Mouse (Mus musculus): ENCODE measurements around the gene Asb7. TPM values are rescaled to one million over a fixed set of nuclear protein-coding genes. Genes with fewer than 3 reads are reported as not detected.

Gene Asb7
- total RNA-seq (2017): 12.3 and 17.8 TPM in 2 replicates

DNA sequence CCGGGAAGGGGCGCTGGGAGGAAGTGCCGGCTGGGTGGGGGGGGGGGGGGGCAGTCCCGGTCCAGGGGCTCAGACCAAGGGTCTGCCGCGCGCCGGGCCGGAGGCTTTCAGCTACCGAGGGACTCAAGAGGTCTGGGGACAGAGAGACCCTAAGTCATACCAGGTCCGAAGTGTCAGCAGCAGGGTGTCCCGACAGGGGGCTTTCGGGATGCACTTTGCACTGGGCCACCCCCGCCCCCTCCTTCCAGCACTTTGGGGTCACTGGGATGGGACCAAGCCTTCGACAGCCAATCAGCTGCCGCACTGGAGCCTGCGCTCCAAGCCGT is at the start of gene Asb7:
Asb7 (minus strand) TSS at position 303 of the 326 bp plus-strand sequence.
- no peak; a peak in 1 of 4 replicates for ATAC-seq (replicated peaks in 1 of 2; ENCODE audit: insufficient read depth in 1 of 2, low FRiP score in 2 of 2, low TSS enrichment in 1 of 2, low read depth in 1 of 2, poor library complexity in 2 of 2, severe bottlenecking in 2 of 2)

- no peak for ATAC-seq (replicated peaks in 1 of 2; ENCODE audit: insufficient read depth in 1 of 2, low FRiP score in 2 of 2, low TSS enrichment in 1 of 2, low read depth in 1 of 2, poor library complexity in 2 of 2, severe bottlenecking in 2 of 2)
Observed at GRCm38 (mm10) chr7:66737418-66737817, 48.0 kb upstream of the Asb7 start.

DNA sequence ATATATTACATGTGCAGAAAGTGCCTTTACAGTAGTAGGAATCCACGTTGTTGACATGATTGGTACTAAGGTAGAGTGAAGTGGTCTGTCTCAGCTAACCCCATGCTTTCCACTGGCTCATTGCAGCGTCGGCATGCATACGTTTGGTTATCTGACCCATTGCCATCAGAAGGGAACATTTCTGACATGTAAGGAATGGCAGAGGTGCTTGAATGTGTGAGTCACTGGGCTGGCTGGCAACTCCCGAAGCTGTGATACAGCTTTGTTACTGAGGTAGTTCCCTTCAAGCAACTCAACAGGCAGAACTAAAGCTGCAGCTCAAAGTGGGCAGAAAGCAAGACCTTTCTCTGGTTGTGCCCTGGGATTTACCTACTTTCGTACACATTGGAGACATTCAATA is 45.6 kb upstream of the Asb7 start:
- ATAC-seq (replicated peaks in 1 of 2; ENCODE audit: insufficient read depth in 1 of 2, low FRiP score in 2 of 2, low TSS enrichment in 1 of 2, low read depth in 1 of 2, poor library complexity in 2 of 2, severe bottlenecking in 2 of 2): no peak

DNA sequence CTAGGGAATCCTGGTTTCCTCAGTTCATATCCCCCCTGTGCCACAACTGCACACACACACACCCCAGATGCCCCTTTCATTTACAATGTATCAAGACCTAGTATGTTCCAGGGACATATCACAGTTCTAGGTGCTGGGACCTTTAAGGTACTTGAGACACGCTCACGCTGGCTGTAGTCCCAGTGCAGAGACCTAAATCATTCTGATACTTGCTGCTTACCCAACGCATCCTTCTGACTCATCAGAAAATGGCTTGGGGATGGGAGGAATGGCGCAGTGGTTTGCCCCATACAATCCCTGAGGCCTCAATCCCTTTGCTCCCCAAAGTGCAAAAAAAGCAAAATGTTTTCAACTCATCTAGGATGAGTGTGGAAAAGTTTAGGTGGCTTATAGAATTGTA is 45.1 kb upstream of the Asb7 start:
- no peak for ATAC-seq (replicated peaks in 1 of 2; ENCODE audit: insufficient read depth in 1 of 2, low FRiP score in 2 of 2, low TSS enrichment in 1 of 2, low read depth in 1 of 2, poor library complexity in 2 of 2, severe bottlenecking in 2 of 2)

- ATAC-seq (replicated peaks in 1 of 2; ENCODE audit: insufficient read depth in 1 of 2, low FRiP score in 2 of 2, low TSS enrichment in 1 of 2, low read depth in 1 of 2, poor library complexity in 2 of 2, severe bottlenecking in 2 of 2): no peak
Observed at GRCm38 (mm10) chr7:66733882-66734281, 44.5 kb upstream of the Asb7 start.

DNA sequence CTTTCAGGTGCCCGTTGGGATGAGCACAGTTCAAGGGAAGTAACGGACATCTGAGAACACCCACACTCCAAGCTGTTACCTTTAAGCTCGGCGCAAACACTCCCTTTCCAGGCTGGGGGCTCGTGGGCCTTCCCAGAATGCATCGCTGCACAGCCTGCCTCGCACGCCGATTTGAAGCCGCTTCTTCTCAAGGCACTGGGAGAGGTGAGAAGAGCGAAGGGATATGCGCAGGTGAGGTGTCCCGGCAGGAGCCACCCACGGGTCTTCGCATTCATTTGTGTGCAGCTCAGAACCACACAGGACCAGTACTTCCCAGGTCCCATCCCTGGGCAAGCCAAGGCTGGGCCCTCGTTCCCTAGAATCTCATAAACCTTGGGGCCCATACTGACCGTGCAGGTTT is 44.0 kb upstream of the Asb7 start:
- ATAC-seq (replicated peaks in 1 of 2; ENCODE audit: insufficient read depth in 1 of 2, low FRiP score in 2 of 2, low TSS enrichment in 1 of 2, low read depth in 1 of 2, poor library complexity in 2 of 2, severe bottlenecking in 2 of 2): no peak

DNA sequence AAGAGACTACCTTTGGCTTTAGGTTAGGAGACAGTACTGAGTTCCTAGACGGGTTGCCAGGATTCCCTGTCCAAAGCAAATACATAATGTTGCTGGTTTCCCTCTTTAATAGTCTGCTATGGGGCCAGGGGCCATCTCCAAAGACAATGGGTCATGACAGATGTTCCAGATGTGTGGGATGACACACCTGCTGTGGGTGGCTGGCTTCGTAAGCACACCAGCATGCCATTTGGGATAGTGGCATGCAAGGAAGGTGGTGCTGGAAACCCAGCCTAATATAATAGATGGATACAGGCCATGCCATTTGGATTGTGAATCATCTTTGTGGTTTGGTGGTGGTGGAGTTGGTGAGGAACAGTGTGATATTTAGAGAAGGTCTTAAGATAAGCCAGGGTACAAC is 39.8 kb upstream of the Asb7 start:
- no peak for ATAC-seq (replicated peaks in 1 of 2; ENCODE audit: insufficient read depth in 1 of 2, low FRiP score in 2 of 2, low TSS enrichment in 1 of 2, low read depth in 1 of 2, poor library complexity in 2 of 2, severe bottlenecking in 2 of 2)

GRCm38 (mm10) chr7:66728072-66728471 is 38.7 kb upstream of the Asb7 start:
- ATAC-seq (replicated peaks in 1 of 2; ENCODE audit: insufficient read depth in 1 of 2, low FRiP score in 2 of 2, low TSS enrichment in 1 of 2, low read depth in 1 of 2, poor library complexity in 2 of 2, severe bottlenecking in 2 of 2): no peak

DNA sequence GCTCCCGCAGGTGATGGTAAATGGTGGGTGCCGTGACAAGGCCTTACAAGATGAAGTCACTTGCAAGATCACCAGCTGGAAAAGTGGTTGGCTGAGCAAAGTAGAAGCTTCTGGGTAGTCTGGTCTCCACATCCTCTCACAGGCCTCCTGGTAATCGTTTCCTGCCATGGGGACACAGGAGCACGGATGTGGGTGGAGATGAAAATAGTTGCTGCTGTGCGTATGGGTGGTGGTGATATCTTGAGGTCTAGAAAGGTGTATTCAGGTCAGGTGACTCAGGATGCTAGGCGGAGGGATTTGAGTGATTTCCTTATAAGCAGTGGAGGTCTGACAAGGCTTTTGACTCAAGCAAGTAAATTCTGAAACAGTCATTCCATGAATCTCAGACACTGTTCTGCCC is 35.6 kb upstream of the Asb7 start:
- ATAC-seq (replicated peaks in 1 of 2; ENCODE audit: insufficient read depth in 1 of 2, low FRiP score in 2 of 2, low TSS enrichment in 1 of 2, low read depth in 1 of 2, poor library complexity in 2 of 2, severe bottlenecking in 2 of 2): no peak

GRCm38 (mm10) chr7:66724514-66724913 is 35.1 kb upstream of the Asb7 start:
- no peak for ATAC-seq (replicated peaks in 1 of 2; ENCODE audit: insufficient read depth in 1 of 2, low FRiP score in 2 of 2, low TSS enrichment in 1 of 2, low read depth in 1 of 2, poor library complexity in 2 of 2, severe bottlenecking in 2 of 2)

- no peak; a peak in 1 of 4 replicates for ATAC-seq (replicated peaks in 1 of 2; ENCODE audit: insufficient read depth in 1 of 2, low FRiP score in 2 of 2, low TSS enrichment in 1 of 2, low read depth in 1 of 2, poor library complexity in 2 of 2, severe bottlenecking in 2 of 2)
Observed at GRCm38 (mm10) chr7:66711166-66711565, 21.8 kb upstream of the Asb7 start.

- ATAC-seq (replicated peaks in 1 of 2; ENCODE audit: insufficient read depth in 1 of 2, low FRiP score in 2 of 2, low TSS enrichment in 1 of 2, low read depth in 1 of 2, poor library complexity in 2 of 2, severe bottlenecking in 2 of 2): peak in 1 of 2 experiments; percentile 56; a peak in 2 of 4 replicates
Observed at GRCm38 (mm10) chr7:66704631-66705030, 15.2 kb upstream of the Asb7 start.

DNA sequence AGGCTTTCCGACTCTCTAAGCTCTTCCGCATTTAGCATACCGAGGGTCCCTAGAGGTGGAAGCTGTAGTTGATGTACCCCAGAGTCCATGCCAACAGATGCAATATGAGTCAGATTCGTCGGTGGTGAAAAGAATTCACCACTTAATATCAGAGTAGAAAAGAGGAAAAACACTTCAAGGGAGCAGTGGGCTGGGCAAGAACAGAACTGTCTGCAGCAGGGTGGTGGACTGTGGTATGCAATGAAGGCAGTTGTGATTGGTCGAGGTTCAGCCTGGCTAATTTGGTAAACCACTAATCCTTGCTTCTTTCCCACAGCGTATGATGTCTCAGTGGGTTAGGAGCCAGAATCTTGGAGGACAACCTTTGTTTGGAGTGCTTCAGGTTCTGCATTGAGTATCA is 13.3 kb upstream of the Asb7 start:
- no peak for ATAC-seq (replicated peaks in 1 of 2; ENCODE audit: insufficient read depth in 1 of 2, low FRiP score in 2 of 2, low TSS enrichment in 1 of 2, low read depth in 1 of 2, poor library complexity in 2 of 2, severe bottlenecking in 2 of 2)

DNA sequence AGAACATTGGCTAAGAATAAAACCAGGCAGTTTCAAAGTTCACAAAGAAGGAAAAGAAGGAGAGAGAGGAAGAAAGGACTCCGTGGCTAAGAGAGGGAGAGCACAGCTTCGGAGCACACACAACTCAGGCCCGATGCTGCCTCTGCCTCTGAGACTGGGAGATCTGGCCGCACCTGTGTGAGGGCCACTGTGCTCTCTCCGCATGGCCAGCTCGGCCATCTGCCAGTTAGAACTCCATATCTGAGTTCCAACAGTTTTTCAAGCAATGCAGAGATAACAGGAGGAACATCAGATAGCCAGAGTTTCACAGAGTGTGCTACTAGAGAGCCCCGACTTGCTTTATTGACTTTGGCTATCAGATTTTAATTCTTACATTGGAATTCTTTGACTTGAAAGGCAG is 5.1 kb upstream of the Asb7 start:
- ATAC-seq (replicated peaks in 1 of 2; ENCODE audit: insufficient read depth in 1 of 2, low FRiP score in 2 of 2, low TSS enrichment in 1 of 2, low read depth in 1 of 2, poor library complexity in 2 of 2, severe bottlenecking in 2 of 2): no peak

GRCm38 (mm10) chr7:66689620-66690360 is 394 bp upstream of the Asb7 start, which contains the start of gene Lins1:
Gene Lins1, plus strand, starts transcription at chr7:66689889.
- peak; percentile 98 to 99 for ATAC-seq (replicated peaks in 1 of 2; ENCODE audit: insufficient read depth in 1 of 2, low FRiP score in 2 of 2, low TSS enrichment in 1 of 2, low read depth in 1 of 2, poor library complexity in 2 of 2, severe bottlenecking in 2 of 2)

DNA sequence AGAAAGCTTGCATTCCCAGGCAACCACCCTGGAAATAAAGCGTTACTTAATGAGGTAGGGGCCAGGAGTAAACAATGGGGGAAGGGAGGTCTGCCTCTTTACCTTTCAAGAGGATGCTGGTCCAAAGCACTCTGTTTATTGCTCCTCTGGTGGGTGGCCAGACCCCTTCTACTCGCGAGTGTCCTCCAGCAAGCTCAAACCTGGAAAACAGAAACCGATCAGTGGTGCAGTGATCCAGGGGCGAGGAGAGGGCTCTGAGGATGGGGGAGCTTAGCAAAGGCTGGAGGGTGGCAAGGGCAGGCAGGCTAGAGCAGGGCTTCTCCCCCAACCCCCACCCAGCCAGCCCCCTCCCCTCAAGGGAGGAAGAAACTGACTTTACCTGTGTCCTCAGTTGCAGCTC is 675 bp downstream of the Asb7 start:
- ATAC-seq (replicated peaks in 1 of 2; ENCODE audit: insufficient read depth in 1 of 2, low FRiP score in 2 of 2, low TSS enrichment in 1 of 2, low read depth in 1 of 2, poor library complexity in 2 of 2, severe bottlenecking in 2 of 2): no peak

DNA sequence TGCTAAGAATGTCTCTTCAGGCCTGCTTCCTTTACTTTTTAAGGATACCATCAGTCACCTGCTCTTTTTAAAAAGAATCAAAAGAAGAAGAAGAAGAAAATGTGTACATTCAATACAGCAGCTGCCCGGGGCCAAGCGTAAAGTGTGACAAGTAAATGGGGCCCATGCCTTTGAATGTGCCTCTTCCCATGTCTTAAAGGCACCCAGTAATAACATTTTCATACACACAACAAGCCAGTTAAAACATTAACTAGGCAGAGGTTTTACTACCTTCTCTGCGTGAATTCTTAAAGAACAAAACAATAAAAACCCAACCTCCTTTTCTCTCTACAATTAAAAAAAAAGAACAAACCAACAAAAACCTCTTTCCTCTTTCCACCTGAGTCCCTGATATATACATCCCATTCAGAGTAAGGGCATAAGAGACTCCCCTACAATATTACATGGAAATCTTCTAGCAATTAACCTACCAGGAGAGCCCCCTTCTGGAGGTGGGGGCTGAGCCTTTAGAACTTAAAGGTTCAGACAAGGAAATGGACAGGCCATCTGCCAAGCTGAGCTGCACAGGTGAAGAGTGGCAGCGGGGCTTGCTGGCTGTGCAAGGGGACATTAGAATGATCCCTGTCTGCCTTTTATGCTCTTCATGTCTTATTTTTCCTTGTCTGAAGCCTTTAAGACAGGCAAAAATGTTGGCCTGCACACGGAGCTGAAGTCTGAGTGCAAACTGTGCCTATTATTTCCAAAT is 7.1 kb downstream of the Asb7 start:
- ATAC-seq (replicated peaks in 1 of 2; ENCODE audit: insufficient read depth in 1 of 2, low FRiP score in 2 of 2, low TSS enrichment in 1 of 2, low read depth in 1 of 2, poor library complexity in 2 of 2, severe bottlenecking in 2 of 2): no peak

DNA sequence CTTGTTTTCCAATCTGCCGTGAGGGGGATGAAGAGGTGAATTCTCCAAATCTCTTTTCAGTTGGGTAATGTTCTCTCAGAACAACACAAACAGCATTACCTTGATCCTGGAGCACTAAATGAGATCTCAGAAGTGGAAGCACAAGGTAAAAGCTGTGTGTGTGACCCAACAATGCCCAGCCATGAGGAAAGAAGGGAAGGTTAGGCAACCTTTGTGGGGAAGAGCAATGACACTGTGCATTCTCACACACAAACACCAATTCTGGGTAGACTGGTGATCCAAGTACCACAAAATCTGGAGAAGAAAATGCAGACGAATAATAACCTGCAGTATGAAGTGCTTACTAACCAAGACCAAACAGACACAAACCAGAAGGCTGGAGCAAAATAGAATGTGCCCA is 13.6 kb downstream of the Asb7 start:
- ATAC-seq (replicated peaks in 1 of 2; ENCODE audit: insufficient read depth in 1 of 2, low FRiP score in 2 of 2, low TSS enrichment in 1 of 2, low read depth in 1 of 2, poor library complexity in 2 of 2, severe bottlenecking in 2 of 2): peak; percentile 46 to 47; a peak in 2 of 4 replicates

GRCm38 (mm10) chr7:66667064-66667463 is 22.3 kb downstream of the Asb7 start:
- no peak for ATAC-seq (replicated peaks in 1 of 2; ENCODE audit: insufficient read depth in 1 of 2, low FRiP score in 2 of 2, low TSS enrichment in 1 of 2, low read depth in 1 of 2, poor library complexity in 2 of 2, severe bottlenecking in 2 of 2)

Measured in hematopoietic stem cell, adult 5-6 weeks (primary cell).